Mouse (Mus musculus): Measurements from ENCODE around the gene Fstl4. TPM values are rescaled to one million over a fixed set of nuclear protein-coding genes. Genes with fewer than 3 reads are reported as not detected.
A peak's percentile ranks its signal among the peaks of the same experiment; 100 is the strongest.

Gene Fstl4
- total and polyA plus RNA-seq, 2 experiments from 2014 or later: 7.4 to 8.1 TPM

- DNase-seq: no peak
- ATAC-seq: no peak
- Histone ChIP-seq H3K4me1 (ENCODE audit: insufficient read depth) (no peaks in the 10 kb centered on the region), H3K9ac (no peak overlapping the region), H3K4me2 (ENCODE audit: low read depth) (no peak overlapping the region), H3K36me3 (ENCODE audit: insufficient read depth) (no peaks in the 10 kb centered on the region), H3K27me3 (ENCODE audit: insufficient read depth, low read length) (no peaks in the 10 kb centered on the region), H3K27ac (ENCODE audit: low read depth, low read length) (no peak overlapping the region), H3K9me3 (ENCODE audit: low read length) (no peaks in the 10 kb centered on the region), H3K4me3 (ENCODE audit: low read depth, low read length) (no peak overlapping the region)
- 58% methylated on average over 8 of the region's 8 CpGs for WGBS
- peak; percentile 25; the same call in 1 of the 2 replicates for TF ChIP-seq CTCF (IDR thresholded peaks at IDR 0.05; ENCODE audit: low read depth)
These were observed 32.5 kb upstream of the Fstl4 start for GRCm38 (mm10) chr11:52731979-52732378.

DNA sequence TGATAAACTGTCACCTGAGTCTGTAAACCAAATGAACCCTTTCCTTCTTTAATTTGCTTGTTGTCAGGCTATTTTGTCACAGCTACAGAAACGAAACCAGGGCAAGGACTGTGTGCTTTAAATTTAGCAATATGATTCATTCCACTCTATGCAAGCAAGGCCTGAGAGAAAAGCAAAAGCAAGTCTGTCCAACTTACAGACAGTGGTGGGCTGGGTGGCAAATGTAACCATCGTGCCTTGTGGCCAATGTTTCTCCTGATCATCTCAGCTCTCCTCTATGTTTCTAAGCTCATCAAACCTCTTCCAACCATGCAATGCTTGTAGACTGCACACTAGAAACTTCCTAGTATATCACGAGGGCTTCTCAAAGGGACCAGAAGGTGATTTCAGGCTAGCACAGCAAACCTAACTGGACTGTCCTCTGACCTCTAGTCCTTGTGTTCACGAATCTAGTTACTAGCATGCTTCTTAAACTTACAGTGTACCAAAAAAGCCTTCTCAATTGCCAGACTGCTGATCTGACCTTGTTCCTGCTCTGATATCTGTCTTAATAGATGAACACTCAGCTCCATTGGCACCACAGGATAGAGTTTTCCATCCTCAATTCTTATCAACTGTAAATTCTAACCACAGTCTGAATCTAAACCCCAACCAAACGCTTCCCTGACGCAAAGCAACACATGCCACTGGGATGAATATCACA is 29.8 kb upstream of the Fstl4 start:
- no peak for TF ChIP-seq CTCF (IDR thresholded peaks at IDR 0.05; ENCODE audit: low read depth)
- H3K4me2 ChIP-seq (ENCODE audit: low read depth): no peak overlapping the region
- H3K27me3 ChIP-seq (ENCODE audit: insufficient read depth, low read length): no peaks in the 10 kb centered on the region; the same call in 1 of the 2 replicates
- DNase-seq (no peak), ATAC-seq (no peak)
- WGBS: 88% methylated on average over 6 of the region's 6 CpGs
- H3K27ac ChIP-seq (ENCODE audit: low read depth, low read length): no peak overlapping the region
- H3K9me3 ChIP-seq (ENCODE audit: low read length): no peaks in the 10 kb centered on the region
- no peaks in the 10 kb centered on the region for H3K36me3 ChIP-seq (ENCODE audit: insufficient read depth)
- no peak overlapping the region for H3K9ac ChIP-seq
- no peak overlapping the region for H3K4me3 ChIP-seq (ENCODE audit: low read depth, low read length)
- no peaks in the 10 kb centered on the region for H3K4me1 ChIP-seq (ENCODE audit: insufficient read depth)

DNA sequence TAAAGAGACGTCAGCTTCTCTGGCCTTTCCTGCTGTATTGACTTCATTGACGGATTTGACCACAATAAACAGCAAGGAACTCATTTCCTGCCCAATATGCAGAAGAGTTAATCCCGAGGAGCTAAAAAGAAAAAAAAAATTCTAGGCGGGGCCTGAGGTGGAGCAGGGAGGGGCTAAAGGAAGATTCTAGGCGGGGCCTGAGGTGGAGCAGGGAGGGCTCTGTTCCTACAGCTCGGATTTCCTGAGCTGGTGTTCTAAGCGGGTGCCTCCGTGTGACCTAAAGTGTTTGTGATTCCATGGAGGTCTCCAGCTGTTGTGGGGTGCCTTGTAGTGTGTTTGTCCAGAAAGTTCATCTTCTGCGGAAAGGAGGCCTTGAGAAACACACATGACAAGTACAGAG is 25.2 kb upstream of the Fstl4 start:
- 24% methylated on average over 9 of the region's 9 CpGs for WGBS
- ATAC-seq: no peak

GRCm38 (mm10) chr11:52740466-52740865 is 24.0 kb upstream of the Fstl4 start:
- ATAC-seq: no peak
- no peak for TF ChIP-seq CTCF (IDR thresholded peaks at IDR 0.05; ENCODE audit: low read depth)
- H3K4me3 ChIP-seq (ENCODE audit: low read depth, low read length): no peak overlapping the region
- H3K4me1 ChIP-seq (ENCODE audit: insufficient read depth): no peaks in the 10 kb centered on the region
- no peak for DNase-seq
- H3K27ac ChIP-seq (ENCODE audit: low read depth, low read length): no peak overlapping the region
- no peaks in the 10 kb centered on the region for H3K9me3 ChIP-seq (ENCODE audit: low read length)
- no peak overlapping the region for H3K9ac ChIP-seq
- H3K36me3 ChIP-seq (ENCODE audit: insufficient read depth): no peaks in the 10 kb centered on the region
- H3K4me2 ChIP-seq (ENCODE audit: low read depth): no peak overlapping the region
- no peaks in the 10 kb centered on the region; the same call in 1 of the 2 replicates for H3K27me3 ChIP-seq (ENCODE audit: insufficient read depth, low read length)

More for the DNA sequence above, 25.2 kb upstream of the Fstl4 start:
- Histone ChIP-seq H3K4me2 (ENCODE audit: low read depth) (no peak overlapping the region), H3K27ac (ENCODE audit: low read depth, low read length) (no peak overlapping the region), H3K9me3 (ENCODE audit: low read length) (no peaks in the 10 kb centered on the region), H3K9ac (no peak overlapping the region), H3K27me3 (ENCODE audit: insufficient read depth, low read length) (no peaks in the 10 kb centered on the region; the same call in 1 of the 2 replicates), H3K36me3 (ENCODE audit: insufficient read depth) (no peaks in the 10 kb centered on the region), H3K4me3 (ENCODE audit: low read depth, low read length) (no peak overlapping the region), H3K4me1 (ENCODE audit: insufficient read depth) (no peaks in the 10 kb centered on the region)
- no peak for TF ChIP-seq CTCF (IDR thresholded peaks at IDR 0.05; ENCODE audit: low read depth)
- DNase-seq: no peak

DNA sequence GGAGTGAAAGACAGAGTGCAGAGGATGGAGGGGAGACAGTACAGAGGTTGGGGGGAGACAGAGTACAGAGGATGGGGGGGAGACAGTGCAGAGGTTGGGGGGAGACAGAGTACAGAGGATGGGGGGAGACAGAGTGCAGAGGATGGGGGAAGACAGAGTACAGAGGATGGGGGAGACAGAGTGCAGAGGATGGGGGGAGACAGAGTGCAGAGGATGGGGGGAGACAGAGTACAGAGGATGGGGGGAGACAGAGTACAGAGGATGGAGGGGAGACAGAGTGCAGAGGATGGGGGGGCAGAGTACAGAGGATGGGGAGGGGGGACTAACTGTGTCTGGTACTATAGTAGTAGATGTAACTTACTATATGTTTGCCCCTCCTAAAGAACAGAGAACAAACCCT is 20.5 kb upstream of the Fstl4 start:
- Histone ChIP-seq H3K4me3 (ENCODE audit: low read depth, low read length) (no peak overlapping the region), H3K4me1 (ENCODE audit: insufficient read depth) (no peaks in the 10 kb centered on the region), H3K27ac (ENCODE audit: low read depth, low read length) (no peak overlapping the region), H3K27me3 (ENCODE audit: insufficient read depth, low read length) (no peaks in the 10 kb centered on the region; the same call in 1 of the 2 replicates), H3K36me3 (ENCODE audit: insufficient read depth) (no peaks in the 10 kb centered on the region), H3K9me3 (ENCODE audit: low read length) (no peaks in the 10 kb centered on the region), H3K9ac (no peak overlapping the region), H3K4me2 (ENCODE audit: low read depth) (no peak overlapping the region)
- no peak for ATAC-seq
- TF ChIP-seq CTCF (IDR thresholded peaks at IDR 0.05; ENCODE audit: low read depth): no peak
- no peak for DNase-seq

GRCm38 (mm10) chr11:52744593-52745450 is 19.6 kb upstream of the Fstl4 start:
- TF ChIP-seq CTCF (IDR thresholded peaks at IDR 0.05; ENCODE audit: low read depth): no peak
- no peaks in the 10 kb centered on the region for H3K36me3 ChIP-seq (ENCODE audit: insufficient read depth)
- no peak overlapping the region for H3K4me2 ChIP-seq (ENCODE audit: low read depth)
- no peaks in the 10 kb centered on the region for H3K9me3 ChIP-seq (ENCODE audit: low read length)
- ATAC-seq: no peak
- H3K4me3 ChIP-seq (ENCODE audit: low read depth, low read length): no peak overlapping the region
- H3K9ac ChIP-seq: no peak overlapping the region
- H3K27ac ChIP-seq (ENCODE audit: low read depth, low read length): no peak overlapping the region
- WGBS: 72% methylated on average over 9 of the region's 9 CpGs
- no peaks in the 10 kb centered on the region; the same call in 1 of the 2 replicates for H3K27me3 ChIP-seq (ENCODE audit: insufficient read depth, low read length)
- H3K4me1 ChIP-seq (ENCODE audit: insufficient read depth): no peaks in the 10 kb centered on the region
- DNase-seq: no peak

GRCm38 (mm10) chr11:52747206-52747605 is 17.2 kb upstream of the Fstl4 start:
- H3K4me3 ChIP-seq (ENCODE audit: low read depth, low read length): no peak overlapping the region
- H3K9me3 ChIP-seq (ENCODE audit: low read length): no peaks in the 10 kb centered on the region
- WGBS: 84% methylated on average over 7 of the region's 7 CpGs
- no peak for DNase-seq
- H3K4me1 ChIP-seq (ENCODE audit: insufficient read depth): no peaks in the 10 kb centered on the region
- no peak overlapping the region for H3K4me2 ChIP-seq (ENCODE audit: low read depth)
- H3K9ac ChIP-seq: no peak overlapping the region
- no peak for ATAC-seq
- no peaks in the 10 kb centered on the region for H3K36me3 ChIP-seq (ENCODE audit: insufficient read depth)
- TF ChIP-seq CTCF (IDR thresholded peaks at IDR 0.05; ENCODE audit: low read depth): no peak
- H3K27ac ChIP-seq (ENCODE audit: low read depth, low read length): no peak overlapping the region
- no peaks in the 10 kb centered on the region for H3K27me3 ChIP-seq (ENCODE audit: insufficient read depth, low read length)
